Mouse (Mus musculus) T-helper 2 cell (primary cell): ENCODE data around the gene Nup43.

ENCODE experiments used
- in situ Hi-C: fragments of 300-600 bp; cut with MboI, MseI; formaldehyde crosslinking; loops from one replicate; pipeline ENCODE4 v1.15.1; 2025; ENCODE audit warnings: high pct_unique_total_duplicates

Gene Nup43

DNA sequence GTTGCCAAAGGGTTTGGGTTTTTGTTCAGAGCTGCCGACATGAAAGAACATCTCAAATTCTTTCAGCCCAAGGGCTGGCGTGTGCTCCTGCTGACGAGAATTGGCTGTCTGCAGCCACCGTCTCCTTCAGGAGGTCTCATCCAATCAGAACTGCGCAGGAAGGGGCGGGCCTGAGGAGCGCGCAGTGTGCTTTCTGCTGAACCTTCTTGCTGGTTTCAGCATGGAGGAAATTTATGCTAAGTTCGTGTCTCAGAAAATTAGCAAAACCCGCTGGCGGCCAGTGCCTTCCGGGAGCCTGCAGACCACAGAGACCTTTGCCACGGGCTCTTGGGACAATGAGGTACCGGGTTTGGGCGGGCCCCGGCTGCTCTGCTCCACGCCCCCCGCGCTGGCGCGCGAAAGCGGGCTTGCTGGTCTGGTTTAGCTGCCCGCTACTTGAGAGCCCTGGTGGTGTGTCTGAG is at the start of gene Nup43:
Gene Nup43, plus strand, starts transcription at position 162 of the 461 bp plus-strand sequence.
- in situ Hi-C loops = loop anchor here (10.0 kb wide), 1 partner anchor 1863 kb away; the partner anchor contains the start of gene Fbxo5

DNA sequence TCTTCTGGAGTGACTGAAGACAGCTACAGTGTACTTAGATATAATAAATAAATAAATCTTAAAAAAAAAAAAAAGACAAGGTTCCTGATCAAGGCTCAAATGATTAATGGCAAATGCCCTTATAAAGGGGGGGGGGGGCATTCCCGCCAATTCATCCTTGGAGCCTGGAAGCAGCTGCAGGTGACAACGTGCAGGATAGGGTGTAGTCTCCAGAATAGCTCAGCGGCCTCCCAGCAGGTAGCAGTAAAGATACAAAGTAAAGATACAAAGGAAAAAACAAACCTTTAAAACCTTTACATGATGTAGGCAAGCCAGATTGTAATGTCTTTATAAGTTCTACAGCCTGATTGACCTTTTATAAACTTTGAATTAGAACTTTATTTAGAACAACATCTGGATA is 49.7 kb upstream of the Nup43 start:
- in situ Hi-C loops = loop anchor here (25.0 kb wide), 1 partner anchor 280 kb away; no protein-coding TSS in a partner anchor

DNA sequence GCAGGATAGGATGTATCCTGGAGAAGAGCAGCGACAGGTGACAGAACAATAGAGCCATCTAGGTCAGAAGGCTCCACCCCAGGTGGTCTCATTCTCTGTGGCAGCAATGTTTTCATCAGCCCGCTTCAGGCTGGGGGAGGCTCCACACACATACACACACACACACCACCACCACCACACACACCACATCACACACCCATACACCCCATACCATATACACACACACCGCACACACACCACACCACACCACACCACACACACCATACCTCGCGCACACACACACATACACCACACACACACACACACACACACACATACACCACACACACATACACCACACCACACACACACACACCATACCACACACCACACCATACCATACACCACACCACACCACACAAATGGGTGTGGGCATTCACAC is 47.5 kb upstream of the Nup43 start:
- in situ Hi-C loops = loop anchor here (25.0 kb wide), 1 partner anchor 283 kb away; no protein-coding TSS in a partner anchor

DNA sequence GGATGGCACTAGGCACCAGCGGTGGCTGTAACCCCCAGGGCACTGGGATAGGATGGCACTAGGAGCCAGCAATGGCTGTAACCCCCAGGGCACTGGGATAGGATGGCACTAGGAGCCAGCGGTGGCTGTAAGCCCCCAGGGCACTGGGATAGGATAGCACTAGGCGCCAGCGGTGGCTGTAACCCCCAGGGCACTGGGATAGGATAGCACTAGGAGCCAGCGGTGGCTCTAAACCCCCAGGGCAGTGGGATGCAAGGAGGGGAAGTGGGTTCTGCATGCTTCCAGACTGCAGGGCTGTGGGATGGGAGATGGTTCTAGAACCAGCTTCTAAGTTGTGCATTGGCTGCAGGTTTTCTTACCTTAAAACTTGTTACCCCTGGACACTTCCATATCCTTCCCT is 46.6 kb upstream of the Nup43 start:
- in situ Hi-C loops = loop anchor here (25.0 kb wide), 1 partner anchor 283 kb away; no protein-coding TSS in a partner anchor

DNA sequence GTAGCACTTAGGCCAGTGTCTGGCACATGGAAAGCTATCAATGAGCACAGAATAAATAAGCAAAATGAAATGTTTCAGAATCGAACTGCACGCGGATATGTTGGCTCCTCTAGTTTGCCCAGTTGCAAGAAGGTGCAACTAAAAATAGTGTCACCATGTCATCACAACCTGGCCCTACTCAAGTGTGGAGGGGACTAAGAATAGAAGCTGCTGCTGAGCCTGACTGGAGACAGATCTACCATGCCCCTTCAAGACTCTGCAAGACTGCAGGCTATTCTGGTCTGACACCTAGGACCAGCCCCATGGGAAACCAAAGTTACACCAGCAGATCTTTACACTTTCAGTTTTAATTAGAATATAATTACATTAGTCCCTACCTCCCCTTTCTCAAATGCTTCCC is 44.9 kb upstream of the Nup43 start:
- in situ Hi-C loops = loop anchor here (25.0 kb wide), 1 partner anchor 285 kb away; no protein-coding TSS in a partner anchor

DNA sequence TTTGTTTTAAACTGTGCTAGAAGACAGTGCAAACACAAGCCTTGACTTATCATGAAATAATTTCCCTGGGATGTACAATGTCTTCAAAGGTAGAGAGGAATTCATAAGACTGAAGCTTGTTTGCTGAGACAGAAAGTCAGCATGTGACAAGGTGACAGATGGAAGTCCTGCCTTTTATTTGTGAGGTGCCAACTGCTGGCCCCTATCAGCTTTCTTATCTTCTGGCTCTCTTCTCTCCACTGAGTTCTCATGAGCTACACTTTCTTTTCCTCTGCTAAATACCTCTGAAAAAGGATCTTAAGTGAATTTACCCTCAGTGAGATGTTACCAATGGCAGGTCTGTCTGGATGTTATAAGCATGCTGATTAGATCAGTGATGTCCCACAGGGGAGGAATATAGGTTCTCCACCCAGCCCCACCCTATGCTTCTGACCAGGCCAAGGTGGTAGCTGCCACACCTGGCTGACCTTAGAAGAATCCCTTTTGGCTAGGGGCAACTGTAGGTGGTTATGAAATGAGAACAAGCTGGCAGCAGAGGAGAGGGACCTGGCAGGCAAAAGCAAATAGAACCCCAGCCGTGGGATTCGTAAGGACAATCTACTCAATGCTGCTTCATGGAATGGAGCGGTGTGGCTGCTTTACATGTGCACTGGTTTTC is 43.3 kb upstream of the Nup43 start:
- in situ Hi-C loops = loop anchor here (25.0 kb wide), 1 partner anchor 287 kb away; no protein-coding TSS in a partner anchor

DNA sequence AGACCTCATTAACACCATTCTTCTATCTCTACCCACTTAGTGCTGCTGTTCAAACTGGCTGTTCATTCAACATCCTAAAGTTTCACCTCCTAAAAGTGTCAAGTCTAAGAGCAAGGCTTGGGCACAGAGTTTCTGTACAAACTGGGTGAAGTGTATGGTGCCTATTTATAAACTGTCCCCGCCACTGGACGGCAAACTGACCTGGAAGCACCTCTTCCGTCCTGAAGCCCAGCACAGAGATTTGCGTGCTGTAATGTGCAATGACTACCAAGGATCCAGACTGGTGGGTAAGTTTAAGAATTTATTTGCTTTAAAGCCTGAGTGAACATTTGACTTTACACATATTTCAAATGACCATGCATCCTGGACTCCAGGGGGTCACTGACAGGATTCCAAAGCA is 38.2 kb upstream of the Nup43 start:
- in situ Hi-C loops = no loop called here

DNA sequence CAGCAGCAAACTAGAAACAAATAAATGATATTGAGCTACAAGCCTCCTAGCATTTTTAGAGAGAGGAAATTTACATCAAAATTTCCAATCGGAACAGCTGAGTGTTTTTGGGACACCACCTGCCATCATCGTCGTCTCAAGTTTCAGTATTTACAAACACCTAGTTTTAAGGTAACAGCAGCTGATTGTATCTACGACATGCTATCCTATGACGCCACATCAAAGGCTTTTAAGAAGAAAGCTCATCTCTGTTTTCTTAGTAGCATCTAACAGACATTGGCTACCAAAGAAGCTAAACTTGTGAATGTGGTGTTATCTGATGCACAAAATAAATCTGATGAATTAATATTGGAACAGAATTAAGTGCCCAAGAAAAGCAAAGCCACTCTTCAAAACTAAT is 37.0 kb upstream of the Nup43 start:
- in situ Hi-C loops = no loop called here

DNA sequence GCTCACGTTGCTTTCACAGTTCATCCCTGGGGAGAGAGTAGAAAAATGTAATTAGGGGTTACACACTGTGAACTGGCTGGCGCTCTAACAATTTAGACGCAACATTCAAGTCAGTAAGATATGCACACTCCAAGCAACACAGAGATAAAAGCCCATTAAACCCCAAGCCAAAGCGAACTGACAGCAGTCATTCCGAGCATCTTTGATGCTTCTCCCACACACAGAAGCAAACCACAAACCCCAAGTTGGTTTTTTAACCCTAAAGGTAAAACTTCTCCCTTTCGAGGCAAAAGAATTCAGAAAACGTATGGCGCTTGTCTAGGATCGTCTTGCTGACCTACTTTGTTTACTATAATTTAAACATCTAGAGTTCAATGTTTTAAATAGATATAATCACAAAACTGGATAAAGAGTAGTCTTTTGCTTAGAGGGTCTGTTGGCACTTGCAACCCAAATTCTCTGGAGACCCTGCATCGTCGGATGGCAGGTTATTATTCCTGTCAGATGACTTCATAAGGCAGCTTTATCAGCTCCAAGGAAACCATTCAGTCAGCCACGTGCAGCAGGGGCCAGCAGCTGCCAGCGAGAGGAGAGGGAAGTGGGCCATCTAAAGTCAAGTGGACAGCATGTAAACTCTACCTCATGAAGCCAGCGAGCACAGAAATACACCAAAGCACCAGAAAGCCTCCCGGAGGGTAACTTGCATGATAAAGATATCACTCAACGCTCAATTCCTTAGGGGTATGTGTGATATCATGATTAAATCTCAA is 36.2 kb upstream of the Nup43 start:
- in situ Hi-C loops = no loop called here

DNA sequence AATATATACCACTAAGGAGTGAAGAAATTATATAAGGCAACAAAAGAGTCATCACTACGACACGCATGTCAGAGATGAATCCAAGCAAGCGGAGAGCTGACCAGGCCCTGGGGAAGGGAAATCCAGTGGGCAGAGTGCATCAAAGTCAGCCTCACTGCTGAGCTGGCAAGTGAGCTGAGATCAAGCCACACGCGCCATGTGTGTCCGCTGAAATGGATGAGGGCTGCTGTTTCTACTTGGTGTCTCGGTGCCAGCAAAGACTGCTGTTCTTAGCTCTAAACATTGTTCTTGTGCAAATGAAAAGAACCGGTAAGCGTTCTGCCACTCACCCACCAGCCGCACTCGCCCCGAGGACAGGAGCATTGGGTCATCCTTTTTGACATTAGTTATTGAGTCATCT is 26.9 kb upstream of the Nup43 start:
- in situ Hi-C loops = no loop called here

DNA sequence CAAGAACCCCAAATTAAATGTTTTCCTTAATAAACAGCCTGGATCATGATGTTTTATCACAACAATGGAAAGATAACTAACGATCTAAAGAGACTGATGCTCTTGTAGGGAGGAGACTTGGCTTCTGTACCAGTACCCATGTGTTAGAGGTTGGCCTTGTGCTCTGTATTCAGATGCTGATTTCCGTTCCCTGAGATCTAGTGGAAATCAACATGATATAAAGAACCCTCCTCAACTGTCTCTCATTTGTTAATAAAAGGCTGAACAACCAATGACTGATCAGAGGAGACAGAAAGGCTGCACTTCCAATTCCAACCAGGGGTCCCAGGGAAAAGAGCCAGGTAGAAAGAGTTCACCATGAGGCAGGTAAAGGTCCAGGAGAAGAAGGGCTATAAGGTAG is 21.4 kb upstream of the Nup43 start:
- in situ Hi-C loops = no loop called here

DNA sequence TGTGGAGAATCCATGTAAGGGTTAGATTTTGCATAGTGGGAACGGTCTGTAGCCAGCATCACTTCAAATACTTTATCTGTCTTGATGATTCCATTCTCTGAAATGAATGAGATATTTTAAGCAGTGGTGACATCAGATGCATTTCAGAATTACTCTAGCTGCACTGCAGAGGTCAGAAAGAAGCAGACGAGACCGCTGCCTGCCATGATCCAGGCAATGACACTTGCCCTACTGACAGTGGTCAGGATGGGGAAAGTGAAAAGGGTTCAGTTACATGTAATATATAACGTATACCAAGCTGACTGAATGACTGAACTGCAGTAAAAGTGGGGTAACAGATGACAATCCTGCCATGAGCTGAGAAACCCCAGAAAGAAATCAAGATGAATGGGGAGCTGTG is 18.2 kb upstream of the Nup43 start:
- in situ Hi-C loops = no loop called here

DNA sequence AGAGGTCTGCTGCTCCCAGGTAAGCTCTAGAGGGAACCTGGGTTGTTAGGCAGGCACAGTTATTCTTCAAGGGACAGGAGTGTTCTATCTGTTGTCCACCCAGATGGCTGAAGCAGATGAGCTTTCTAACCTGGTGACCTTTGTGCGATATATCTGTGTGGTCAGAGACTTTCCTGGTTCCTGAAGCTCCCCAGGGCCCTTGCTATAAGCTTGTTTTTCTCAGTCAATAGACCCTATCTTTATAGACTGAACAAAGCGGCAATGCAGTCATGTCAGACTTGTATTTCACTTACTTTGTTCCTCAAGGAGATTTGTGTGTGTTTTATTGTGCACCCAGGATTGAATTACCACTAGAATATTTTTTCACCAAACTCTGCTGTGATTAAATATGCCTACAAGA is 16.2 kb upstream of the Nup43 start:
- in situ Hi-C loops = no loop called here

DNA sequence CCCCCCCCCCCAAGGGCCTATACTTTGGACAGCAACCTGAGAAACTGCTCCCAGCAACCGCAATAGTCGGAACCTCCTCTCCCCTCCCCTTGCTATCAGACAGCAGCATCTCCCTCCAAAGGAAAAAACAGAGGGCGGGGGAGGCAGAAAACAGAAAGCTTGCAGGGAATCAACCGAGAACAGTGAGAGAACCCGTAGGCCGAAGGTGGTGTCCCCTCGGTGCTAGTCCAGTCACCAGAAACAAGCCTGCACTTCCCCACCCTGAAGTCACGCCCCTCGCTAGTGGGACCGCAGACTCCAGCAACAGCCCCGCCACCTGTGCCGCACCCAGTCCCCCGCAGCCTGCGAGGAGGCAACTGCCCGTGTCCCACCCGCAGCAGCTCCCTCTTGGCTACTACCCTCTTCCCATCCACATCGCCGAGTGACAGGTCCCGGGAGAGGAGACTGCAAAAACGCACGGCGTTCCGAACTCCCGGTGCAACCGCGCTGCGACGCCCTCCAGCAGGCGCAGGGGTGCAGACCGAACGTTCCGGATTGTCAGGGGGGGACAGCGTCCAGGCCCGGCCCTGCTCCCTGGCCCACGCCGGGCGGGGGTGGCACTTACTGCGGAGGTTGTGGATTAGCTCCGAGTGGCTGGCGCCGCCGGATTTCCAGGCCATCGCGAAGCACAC is 4.7 kb upstream of the Nup43 start:
- in situ Hi-C loops = loop anchor here (10.0 kb wide), 1 partner anchor 1858 kb away; the partner anchor contains the start of gene Fbxo5

DNA sequence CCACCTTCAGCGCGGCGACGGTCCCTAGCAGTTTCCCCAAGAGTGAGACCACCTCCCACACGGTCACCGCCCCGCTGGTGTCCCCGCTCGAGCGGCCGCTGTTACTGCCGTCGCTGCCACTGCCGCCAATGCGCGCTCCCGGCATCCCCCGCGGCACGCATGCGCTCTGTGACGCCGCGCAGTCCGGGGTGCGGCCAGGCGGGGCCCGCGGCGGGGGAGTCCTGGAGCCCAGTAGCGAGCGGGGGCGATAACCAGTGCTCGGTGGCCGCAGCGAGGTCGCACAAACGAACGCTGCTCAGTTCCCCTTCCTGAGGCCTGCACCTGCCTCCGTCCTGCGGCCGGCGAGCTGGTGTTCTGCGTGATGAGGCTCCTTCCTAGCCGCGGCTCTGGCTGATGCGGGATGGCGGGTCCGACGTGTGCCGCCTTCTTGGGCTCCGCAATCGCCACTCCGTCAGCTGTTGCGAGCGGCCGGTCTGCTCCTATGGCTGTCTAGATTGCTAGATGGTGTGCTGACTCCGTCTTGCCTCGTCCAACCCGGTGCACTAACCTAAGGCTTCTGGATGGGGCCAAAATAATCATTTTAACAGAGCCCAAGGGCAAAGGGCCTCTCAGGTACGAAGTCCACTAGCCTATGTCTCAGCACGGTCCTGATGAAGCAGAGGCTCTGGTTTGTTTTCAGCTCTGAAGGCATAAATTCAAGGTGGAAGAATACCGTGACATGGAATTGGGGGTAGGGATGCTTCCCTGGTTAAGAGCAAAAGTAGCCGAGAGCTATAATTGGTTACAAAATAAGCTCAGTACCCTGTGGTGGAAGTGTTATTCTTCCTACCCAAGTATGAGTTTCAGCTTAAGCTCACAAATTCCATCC is 3.9 kb upstream of the Nup43 start:
- in situ Hi-C loops = loop anchor here (10.0 kb wide), 1 partner anchor 1859 kb away; the partner anchor contains the start of gene Fbxo5

DNA sequence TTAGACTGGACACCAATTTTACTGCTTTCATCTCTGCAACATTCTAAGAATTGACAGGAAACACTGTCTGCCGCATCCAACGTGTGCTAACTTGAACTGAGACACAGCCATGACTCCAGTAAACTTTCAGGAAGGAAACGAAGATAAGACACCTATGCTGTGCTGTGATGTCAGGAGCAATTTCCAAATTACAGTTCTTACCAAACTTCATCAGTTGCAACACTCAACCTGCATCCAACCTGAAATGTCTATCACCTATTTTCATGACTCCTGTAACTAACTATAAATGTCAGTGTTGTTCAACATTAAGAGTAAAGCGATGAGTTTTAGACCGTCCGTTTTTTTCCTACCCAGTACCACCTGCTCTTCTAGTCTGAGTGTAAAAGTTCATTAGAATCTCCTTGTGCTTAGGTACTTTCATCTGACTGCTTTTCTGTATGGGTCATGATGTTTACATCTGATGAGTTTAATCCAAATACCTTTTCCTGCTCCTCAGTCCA is 3.2 kb upstream of the Nup43 start:
- in situ Hi-C loops = loop anchor here (10.0 kb wide), 1 partner anchor 1859 kb away; the partner anchor contains the start of gene Fbxo5

DNA sequence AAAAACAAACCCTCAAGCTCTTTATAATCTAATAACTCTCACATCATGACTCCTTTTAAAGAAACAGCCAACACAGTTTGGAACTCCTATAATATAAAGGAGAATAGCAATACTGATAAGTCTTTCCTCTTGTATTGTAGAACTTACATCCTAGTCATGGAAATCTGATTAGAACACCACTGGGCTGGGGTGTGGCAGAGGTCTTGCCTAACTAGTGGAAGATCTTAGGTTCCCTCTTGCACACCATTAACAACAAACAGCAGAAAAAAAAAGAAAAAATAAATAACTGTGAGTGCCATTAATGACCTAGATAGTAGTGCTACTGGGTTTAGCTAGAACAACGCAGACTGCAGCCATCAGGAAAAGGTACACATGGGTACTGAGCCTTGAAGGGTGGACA is 2.4 kb upstream of the Nup43 start:
- in situ Hi-C loops = loop anchor here (10.0 kb wide), 1 partner anchor 1860 kb away; the partner anchor contains the start of gene Fbxo5

DNA sequence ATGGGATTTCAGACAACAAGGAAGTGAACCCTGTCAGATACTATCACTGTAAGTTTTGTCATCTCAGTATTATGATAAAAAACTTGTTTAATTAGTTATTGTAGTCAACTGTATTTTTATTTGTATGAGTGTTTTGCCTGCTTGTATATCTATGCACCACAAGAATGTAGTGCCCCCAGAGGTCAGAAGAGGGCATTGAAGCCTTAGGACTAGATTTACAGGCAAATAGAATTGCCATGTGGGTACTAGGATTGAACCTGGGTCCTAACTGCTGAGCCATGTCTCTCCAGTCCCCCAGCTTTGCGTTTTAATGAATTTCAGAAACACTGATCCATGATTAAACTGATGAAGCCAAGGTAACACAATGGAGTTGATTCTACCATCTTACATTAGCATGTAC is 6.4 kb downstream of the Nup43 start:
- in situ Hi-C loops = no loop called here

DNA sequence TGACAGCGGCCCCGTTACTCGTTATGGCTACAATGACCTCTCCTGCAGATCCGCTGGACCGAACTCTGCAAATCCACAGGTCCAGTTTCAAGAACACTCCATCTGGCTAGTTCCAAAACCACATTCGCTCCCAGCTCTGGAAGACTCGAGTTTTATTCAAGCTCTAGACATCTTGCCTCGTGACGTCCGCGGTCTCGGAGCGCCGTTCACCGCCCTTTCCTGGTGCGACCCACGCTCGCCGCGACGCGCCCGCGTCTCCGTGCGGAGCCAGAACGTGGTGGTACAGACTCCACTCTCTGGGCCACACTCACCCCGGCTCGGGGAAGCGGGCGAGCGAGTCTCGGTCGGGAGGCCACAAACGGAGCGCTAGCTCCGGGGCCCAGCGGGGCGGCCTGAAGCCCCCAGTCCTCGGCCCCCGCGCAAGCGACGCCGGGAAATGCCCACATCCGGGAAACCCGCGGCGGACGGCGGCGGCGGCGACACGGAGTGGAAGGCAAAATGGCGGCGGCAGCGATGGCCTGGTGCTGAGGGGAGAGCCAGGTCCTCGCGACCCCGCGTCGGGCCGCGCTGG is 13.5 kb downstream of the Nup43 start, which contains the start of the genes Pcmt1 and Lats1:
Gene Pcmt1, minus strand, starts transcription at position 406 of the 571 bp plus-strand sequence.
Gene Lats1, plus strand, starts transcription at position 484 of the 571 bp plus-strand sequence.
- in situ Hi-C loops = no loop called here
